Mouse (Mus musculus) activated CD4-positive, CD25-positive, alpha-beta regulatory T cell, adult 9 weeks (primary cell): Measurements from ENCODE around the gene 4930503E14Rik. TPM values are rescaled to one million over a fixed set of nuclear protein-coding genes. Genes with fewer than 3 reads are reported as not detected.

ENCODE experiments used
- polyA plus RNA-seq: library from polyadenylated mRNA; unstranded; fragments of 100-300 nt; shearing (Covaris generic); gene quantifications from one replicate; pipeline ENCODE4 v1.2.1, GENCODE M21; 2017

Gene 4930503E14Rik
- polyA plus RNA-seq = not detected

GRCm38 (mm10) chr14:44213154-44213553 lies at the start of gene 4930503E14Rik:
TSS of gene 4930503E14Rik (minus strand) at chr14:44213254.

DNA sequence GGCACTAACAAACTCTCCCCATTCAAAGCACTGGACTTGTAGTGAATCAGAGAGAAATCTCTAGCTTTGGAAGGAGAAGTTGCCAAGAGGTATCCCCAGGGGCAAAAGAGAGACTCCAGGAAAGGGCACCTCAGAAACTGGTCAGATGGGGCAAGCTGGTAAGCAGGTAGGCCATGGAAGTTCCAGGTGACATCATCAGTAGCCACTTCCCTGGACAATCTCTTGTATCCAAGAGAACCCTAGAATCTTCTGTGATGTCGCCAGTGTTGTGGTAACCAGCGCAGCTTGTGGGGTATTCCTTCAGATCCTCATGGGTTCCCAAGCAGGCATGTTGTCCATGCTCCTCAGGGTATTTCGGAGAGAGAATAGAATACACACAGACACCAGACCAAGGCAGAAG lies 15.7 kb downstream of the 4930503E14Rik start, which contains the start of gene Gm8212:
TSS of gene Gm8212 (plus strand) at position 301 of the 400 bp plus-strand sequence.

DNA sequence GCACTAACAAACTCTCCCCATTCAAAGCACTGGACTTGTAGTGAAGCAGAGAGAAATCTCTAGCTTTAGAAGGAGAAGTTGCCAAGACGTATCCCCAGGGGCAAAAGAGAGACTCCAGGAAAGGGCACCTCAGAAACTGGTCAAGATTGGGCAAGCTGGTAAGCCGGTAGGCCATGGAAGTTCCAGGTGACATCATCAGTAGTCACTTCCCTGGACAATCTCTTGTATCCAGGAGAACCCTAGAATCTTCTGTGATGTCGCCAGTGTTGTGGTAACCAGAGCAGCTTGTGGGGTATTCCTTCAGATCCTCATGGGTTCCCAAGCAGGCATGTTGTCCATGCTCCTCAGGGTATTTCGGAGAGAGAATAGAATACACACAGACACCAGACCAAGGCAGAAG lies 89.5 kb downstream of the 4930503E14Rik start, which contains the start of gene Gm3327:
TSS of gene Gm3327 (plus strand) at position 301 of the 400 bp plus-strand sequence.

Other genes starting within 250 kb of the 4930503E14Rik start
- not detected for gene Ang6, start 211.0 kb downstream of the 4930503E14Rik start, polyA plus RNA-seq
- gene Ear2, start 110.6 kb downstream of the 4930503E14Rik start, polyA plus RNA-seq = 1.3 TPM
- gene Gm3327, start 89.4 kb downstream of the 4930503E14Rik start, polyA plus RNA-seq = not detected
- gene Gm8212, start 15.6 kb downstream of the 4930503E14Rik start, polyA plus RNA-seq = not detected
- gene Gm8220, start 72.3 kb upstream of the 4930503E14Rik start, polyA plus RNA-seq = not detected
- gene Gm5930, start 125.3 kb upstream of the 4930503E14Rik start, polyA plus RNA-seq = not detected
- gene Gm8229, start 152.1 kb upstream of the 4930503E14Rik start, polyA plus RNA-seq = not detected
- not detected for gene Gm3371, start 197.4 kb upstream of the 4930503E14Rik start, polyA plus RNA-seq
- not detected for gene Gm8232, start 220.4 kb upstream of the 4930503E14Rik start, polyA plus RNA-seq